Mouse (Mus musculus) forebrain, embryonic 14.5 days (tissue): ENCODE results near the gene Fut4. TPM values are rescaled to one million over a fixed set of nuclear protein-coding genes. Genes with fewer than 3 reads are reported as not detected.

ENCODE experiments used
- ATAC-seq: fragments of 200-750 bp; cut with Nextera tagmentation; 2 replicates; pipeline ENCODE4 v1.8.0; 2017; ENCODE audit warnings: mild to moderate bottlenecking, moderate library complexity
- DNase-seq: peaks from one replicate; pipeline ENCODE4 v3.0.0-alpha.2; 2015; ENCODE audit warnings: low spot score
- H3K27ac ChIP-seq: fragments of 300-500 bp; sonication (generic); 2 replicates; pipeline ENCODE4 v1.5.1; 2014; ENCODE audit warnings: low read depth, mild to moderate bottlenecking, control low read depth, low read length, moderate library complexity
- H3K27me3 ChIP-seq: fragments of 300-500 bp; sonication (generic); replicated peaks from 2 replicates; pipeline ENCODE4 v1.6.1; 2014; ENCODE audit warnings: low read length, control low read depth, mixed read lengths; ENCODE audit not compliant: control insufficient read depth, insufficient read depth
- H3K36me3 ChIP-seq: fragments of 300-500 bp; sonication (generic); 2 replicates; pipeline ENCODE4 v1.6.1; 2014; ENCODE audit warnings: low read length, control low read depth; ENCODE audit not compliant: control insufficient read depth, insufficient read depth
- H3K4me1 ChIP-seq: fragments of 300-500 bp; sonication (generic); 2 replicates; pipeline ENCODE4 v1.6.1; 2014; ENCODE audit warnings: antibody characterized with exemption, low read length, control low read depth; ENCODE audit not compliant: control insufficient read depth, insufficient read depth
- H3K4me2 ChIP-seq: fragments of 300-500 bp; sonication (generic); 2 replicates; pipeline ENCODE4 v1.6.1; 2014; ENCODE audit warnings: mild to moderate bottlenecking, control low read depth, low read length
- H3K4me3 ChIP-seq: fragments of 300-500 bp; sonication (generic); 2 replicates; pipeline ENCODE4 v1.5.1; 2014; ENCODE audit warnings: low read depth, low read length, control low read depth
- H3K9ac ChIP-seq: fragments of 300-500 bp; sonication (generic); 2 replicates; pipeline ENCODE4 v1.6.1; 2014; ENCODE audit warnings: mild to moderate bottlenecking, low read length, control low read depth, moderate library complexity
- H3K9me3 ChIP-seq: fragments of 300-500 bp; sonication (generic); replicated peaks from 2 replicates; pipeline ENCODE4 v1.6.1; 2016; ENCODE audit warnings: low read length, control low read depth, mixed read lengths; ENCODE audit not compliant: control insufficient read depth
- WGBS: fragments of 180-500 bp; shearing (Covaris S2); extraction: QIAGEN DNeasy Blood & Tissue Kit; methylation state at CpG from one replicate; pipeline ENCODE4 v1.1.7; 2014; 5-methylcytosine and 5-hydroxymethylcytosine counted together
- polyA plus RNA-seq: library from polyadenylated mRNA; unstranded; fragments of >200 nt; fragmentation: Nextera tagmentation; extraction: Ambion mirVana; gene quantifications from 2 replicates; pipeline ENCODE4 v1.2.1, GENCODE M21; 2014

The Fut4 gene
- polyA plus RNA-seq, 1 experiment from 2014 or later, result 0.36 TPM

DNA sequence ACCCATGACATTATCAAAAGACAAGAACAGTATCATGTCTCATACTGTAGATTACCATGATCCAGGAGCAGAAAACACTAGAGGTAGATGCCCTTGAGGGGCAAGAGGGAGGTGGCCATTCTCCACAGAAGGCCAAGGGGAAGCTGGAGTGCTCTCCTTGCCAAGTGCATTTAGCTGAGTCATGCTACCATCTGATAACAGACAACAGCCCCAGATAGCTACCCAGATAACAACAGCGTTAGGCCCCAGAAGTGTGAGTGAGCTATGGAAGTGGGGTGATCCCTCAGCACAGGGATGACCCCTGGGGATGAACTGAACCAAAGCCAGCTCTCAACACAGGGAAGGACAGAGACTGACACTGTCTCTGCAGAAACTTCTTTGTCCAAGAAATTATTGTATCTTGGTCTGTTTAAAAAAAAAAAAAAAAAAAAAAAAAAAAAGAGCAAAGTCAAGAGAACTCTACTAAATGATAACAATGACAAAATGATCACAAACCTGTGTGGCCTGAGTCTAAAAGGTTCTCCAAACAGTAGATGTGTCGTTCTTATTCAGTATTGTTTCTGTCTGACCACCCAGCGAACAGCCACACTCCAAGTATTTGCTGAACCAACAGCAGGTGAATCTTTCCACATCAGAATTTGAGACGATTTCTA, 12.6 kb downstream of the Fut4 start:
- DNase-seq, result no peak
- ATAC-seq, result no peak
- no peaks in the 10 kb centered on the region for H3K4me1 ChIP-seq
- H3K27ac ChIP-seq, result no peak overlapping the region
- no peak overlapping the region for H3K4me3 ChIP-seq
- H3K9ac ChIP-seq, result no peak overlapping the region
- WGBS, result 88% methylated on average over 4 of the region's 4 CpGs
- no peaks in the 10 kb centered on the region for H3K9me3 ChIP-seq
- no peak overlapping the region for H3K4me2 ChIP-seq
- no peaks in the 10 kb centered on the region for H3K27me3 ChIP-seq
- H3K36me3 ChIP-seq, result no peaks in the 10 kb centered on the region

- 60% methylated on average over 9 of the region's 9 CpGs for WGBS
- no peaks in the 10 kb centered on the region for H3K9me3 ChIP-seq
- H3K4me1 ChIP-seq, result no peaks in the 10 kb centered on the region
- H3K27me3 ChIP-seq, result no peaks in the 10 kb centered on the region
- no peak overlapping the region for H3K4me2 ChIP-seq
- H3K36me3 ChIP-seq, result no peaks in the 10 kb centered on the region
- no peak overlapping the region for H3K9ac ChIP-seq
- ATAC-seq (peak; percentile 26; the same call in 1 of the 2 replicates), DNase-seq (no peak)
- H3K4me3 ChIP-seq, result no peak overlapping the region
- H3K27ac ChIP-seq, result no peak overlapping the region
Observed at GRCm38 (mm10) chr9:14730941-14731541, 21.2 kb downstream of the Fut4 start.

- no peaks in the 10 kb centered on the region for H3K9me3 ChIP-seq
- H3K36me3 ChIP-seq, result no peaks in the 10 kb centered on the region
- no peak overlapping the region for H3K9ac ChIP-seq
- no peak for DNase-seq
- H3K4me2 ChIP-seq, result no peak overlapping the region
- WGBS, result 84% methylated on average over 4 of the region's 4 CpGs
- H3K27ac ChIP-seq, result no peak overlapping the region
- no peak for ATAC-seq
- no peaks in the 10 kb centered on the region for H3K4me1 ChIP-seq
- H3K27me3 ChIP-seq, result no peaks in the 10 kb centered on the region
- H3K4me3 ChIP-seq, result no peak overlapping the region
Observed at GRCm38 (mm10) chr9:14728365-14728764, 23.8 kb downstream of the Fut4 start.

DNA sequence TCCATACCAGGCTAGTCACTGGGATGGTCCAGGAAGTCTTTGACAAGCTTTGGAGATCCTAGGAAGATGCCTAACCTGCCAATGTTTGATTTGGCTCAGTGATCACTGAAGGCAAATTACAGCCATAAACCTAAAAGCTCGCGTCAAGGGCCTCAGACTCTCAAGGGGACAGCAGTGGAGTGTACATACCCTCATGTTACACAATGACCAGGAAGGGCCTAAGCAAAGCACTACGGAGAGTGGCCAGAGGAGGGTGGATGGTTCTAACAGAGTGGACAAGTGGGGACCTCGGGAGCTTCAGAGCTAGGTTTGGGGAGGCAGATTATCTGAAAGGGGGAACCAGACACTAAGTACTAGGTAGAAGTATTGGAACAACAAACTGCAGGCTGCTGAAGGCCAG, 25.6 kb downstream of the Fut4 start:
- no peaks in the 10 kb centered on the region for H3K9me3 ChIP-seq
- no peaks in the 10 kb centered on the region for H3K27me3 ChIP-seq
- H3K27ac ChIP-seq, result no peak overlapping the region
- H3K4me2 ChIP-seq, result no peak overlapping the region
- ATAC-seq (no peak), DNase-seq (no peak)
- 87% methylated on average over 4 of the region's 4 CpGs for WGBS
- H3K36me3 ChIP-seq, result no peaks in the 10 kb centered on the region
- H3K9ac ChIP-seq, result no peak overlapping the region
- no peak overlapping the region for H3K4me3 ChIP-seq
- no peaks in the 10 kb centered on the region for H3K4me1 ChIP-seq

DNA sequence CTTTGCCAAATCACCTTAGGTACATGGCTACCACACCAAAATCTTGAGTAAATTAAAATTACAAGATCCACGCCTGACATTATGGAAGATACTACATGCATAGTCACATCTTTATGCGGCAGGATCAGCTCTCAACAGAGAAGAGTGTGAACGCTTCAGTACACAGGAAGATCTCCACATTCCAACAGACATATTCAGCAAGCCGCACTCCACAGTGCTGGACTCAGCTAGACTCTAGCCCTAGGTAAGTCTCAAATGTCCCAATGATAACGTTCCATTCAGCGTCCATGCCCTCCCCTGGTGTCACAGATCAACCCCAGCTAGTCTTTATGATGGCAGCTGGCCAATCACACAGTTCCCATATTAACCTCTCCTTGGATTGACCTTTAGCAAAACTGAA, 26.2 kb downstream of the Fut4 start:
- Histone ChIP-seq H3K27ac (no peak overlapping the region), H3K4me2 (no peak overlapping the region), H3K9ac (no peak overlapping the region), H3K4me1 (no peaks in the 10 kb centered on the region), H3K27me3 (no peaks in the 10 kb centered on the region), H3K4me3 (no peak overlapping the region), H3K9me3 (no peaks in the 10 kb centered on the region), H3K36me3 (no peaks in the 10 kb centered on the region)
- WGBS, result 89% methylated on average over 6 of the region's 6 CpGs
- ATAC-seq (no peak), DNase-seq (no peak)

GRCm38 (mm10) chr9:14724755-14725420, 27.3 kb downstream of the Fut4 start:
- H3K4me1 ChIP-seq, result no peaks in the 10 kb centered on the region
- H3K36me3 ChIP-seq, result no peaks in the 10 kb centered on the region
- 81% methylated on average over 5 of the region's 5 CpGs for WGBS
- no peaks in the 10 kb centered on the region for H3K27me3 ChIP-seq
- DNase-seq (no peak), ATAC-seq (no peak)
- no peak overlapping the region for H3K9ac ChIP-seq
- no peak overlapping the region for H3K27ac ChIP-seq
- H3K4me2 ChIP-seq, result no peak overlapping the region
- H3K4me3 ChIP-seq, result no peak overlapping the region
- H3K9me3 ChIP-seq, result no peaks in the 10 kb centered on the region

GRCm38 (mm10) chr9:14721610-14722009, 30.6 kb downstream of the Fut4 start:
- H3K27ac ChIP-seq, result no peak overlapping the region
- H3K4me1 ChIP-seq, result no peaks in the 10 kb centered on the region
- ATAC-seq (no peak), DNase-seq (no peak)
- no peaks in the 10 kb centered on the region for H3K9me3 ChIP-seq
- no peaks in the 10 kb centered on the region for H3K36me3 ChIP-seq
- no peak overlapping the region for H3K4me2 ChIP-seq
- H3K4me3 ChIP-seq, result no peak overlapping the region
- H3K9ac ChIP-seq, result no peak overlapping the region
- H3K27me3 ChIP-seq, result no peaks in the 10 kb centered on the region
- WGBS, result 81% methylated on average over 5 of the region's 5 CpGs

- H3K36me3 ChIP-seq, result no peaks in the 10 kb centered on the region
- H3K27ac ChIP-seq, result no peak overlapping the region
- no peaks in the 10 kb centered on the region for H3K9me3 ChIP-seq
- no peaks in the 10 kb centered on the region for H3K4me1 ChIP-seq
- no peak overlapping the region for H3K4me3 ChIP-seq
- no peak overlapping the region for H3K4me2 ChIP-seq
- ATAC-seq, result no peak
- no peaks in the 10 kb centered on the region for H3K27me3 ChIP-seq
- no peak for DNase-seq
- 11% methylated on average over 2 of the region's 2 CpGs for WGBS
- H3K9ac ChIP-seq, result no peak overlapping the region
Observed at GRCm38 (mm10) chr9:14720384-14720783, 31.8 kb downstream of the Fut4 start.

GRCm38 (mm10) chr9:14718332-14718691, 33.9 kb downstream of the Fut4 start:
- no peaks in the 10 kb centered on the region for H3K27me3 ChIP-seq
- ATAC-seq, result no peak
- no peak overlapping the region for H3K27ac ChIP-seq
- no peaks in the 10 kb centered on the region for H3K36me3 ChIP-seq
- H3K4me2 ChIP-seq, result no peak overlapping the region
- H3K9ac ChIP-seq, result no peak overlapping the region
- no peaks in the 10 kb centered on the region for H3K9me3 ChIP-seq
- no peak for DNase-seq
- no peak overlapping the region for H3K4me3 ChIP-seq
- H3K4me1 ChIP-seq, result no peaks in the 10 kb centered on the region
